Mouse (Mus musculus) urinary bladder, postnatal 36 days (tissue): ENCODE data around the gene 4933407L21Rik.

Experiments
- DNase-seq, 2 experiments: peaks; one replicate each; pipeline ENCODE4 v3.0.0; 2022; ENCODE audit warnings: low spot score in 2 of 2, mixed read lengths in 1 of 2

Gene 4933407L21Rik

GRCm38 (mm10) chr1:85928057-85928687, at the start of gene 4933407L21Rik:
4933407L21Rik (plus strand) TSS chr1:85928483.
- DNase-seq, result no peak

GRCm38 (mm10) chr1:85882003-85882402, 46.3 kb upstream of the 4933407L21Rik start:
- DNase-seq, result no peak

- no peak for DNase-seq
Measured at GRCm38 (mm10) chr1:85887221-85887620, 41.1 kb upstream of the 4933407L21Rik start.

DNA sequence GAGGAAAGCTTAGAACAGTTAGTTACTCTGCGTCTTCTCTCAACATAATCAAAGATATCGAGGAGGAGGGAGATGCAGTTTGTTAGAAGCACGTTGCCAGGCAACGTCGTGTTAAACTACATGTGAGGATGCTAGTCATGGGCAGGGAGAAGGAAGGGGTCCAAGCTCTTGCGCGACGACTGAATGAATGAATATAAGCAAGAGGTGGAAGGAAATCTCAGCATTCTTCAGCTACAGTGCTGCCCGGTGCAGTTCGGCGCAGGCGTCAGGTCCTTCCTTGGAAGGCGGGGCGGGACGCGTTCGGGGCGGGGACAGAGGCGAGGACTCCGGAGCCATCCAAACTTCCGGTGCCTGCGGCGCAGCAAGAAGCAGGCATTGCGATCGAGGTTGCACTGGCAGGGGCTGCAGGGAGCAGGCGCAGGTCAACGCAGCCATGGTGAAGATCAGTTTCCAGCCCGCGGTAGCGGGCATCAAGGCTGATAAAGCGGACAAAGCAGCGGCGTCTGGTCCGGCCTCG, 34.0 kb upstream of the 4933407L21Rik start, which contains the start of gene Itm2c:
TSS of gene Itm2c (plus strand) at position 51 of the 517 bp plus-strand sequence.
- DNase-seq, result peak; percentile 90 to 91

DNA sequence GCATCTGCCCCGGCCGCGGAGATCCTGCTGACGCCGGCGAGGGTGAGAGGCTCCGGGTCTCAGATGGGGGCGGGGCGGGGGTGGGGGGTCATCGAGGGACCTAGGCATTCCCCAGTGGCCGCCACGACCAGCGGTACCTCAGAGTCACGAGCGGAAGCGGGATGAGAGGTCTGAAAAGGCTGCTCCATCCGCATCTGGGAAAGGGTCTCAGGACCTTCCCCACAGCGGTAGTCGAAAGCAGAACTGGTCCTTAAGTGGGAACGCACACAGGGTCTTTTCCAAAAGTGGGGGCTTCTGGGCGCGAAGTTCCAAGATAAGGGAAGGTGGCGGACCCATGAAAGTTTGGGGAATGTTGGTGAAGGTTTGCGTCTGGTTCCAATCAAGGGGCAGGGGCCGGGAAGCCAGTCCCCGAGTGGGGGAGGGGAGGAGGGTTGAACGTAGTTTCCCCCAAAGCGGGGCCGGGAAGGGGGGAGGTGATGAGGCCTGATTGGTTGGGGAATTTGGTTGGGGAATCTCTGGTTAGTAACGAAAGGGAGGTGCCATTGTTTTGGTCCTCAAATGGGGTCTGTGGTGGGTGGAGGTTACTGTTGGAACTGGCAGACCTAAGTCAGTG, 33.4 kb upstream of the 4933407L21Rik start:
- peak; percentile 21 to 31 for DNase-seq

DNA sequence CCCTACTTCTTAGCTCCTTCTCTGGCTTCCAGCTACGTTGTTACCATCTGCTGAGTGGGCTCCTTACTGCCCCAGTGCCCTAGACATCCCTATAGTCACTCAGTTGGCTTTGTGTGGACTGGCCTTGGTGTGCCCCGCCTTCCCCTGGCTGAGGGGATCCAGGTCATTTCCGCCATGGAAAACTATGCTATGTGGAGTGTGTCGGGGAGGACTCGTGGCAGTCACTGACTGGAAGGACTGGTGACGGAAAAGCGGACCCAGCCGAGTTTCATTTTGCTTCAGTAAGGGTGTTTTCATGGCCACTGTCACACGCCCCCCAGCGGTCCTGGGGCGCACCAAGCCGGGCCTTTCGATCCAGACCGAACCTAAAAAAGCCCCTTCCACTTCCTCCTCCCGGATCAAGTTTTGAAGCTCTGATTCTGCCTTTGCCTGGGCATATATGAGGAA, 32.9 kb upstream of the 4933407L21Rik start:
- peak; percentile 42 to 43 for DNase-seq

GRCm38 (mm10) chr1:85896110-85896509, 32.2 kb upstream of the 4933407L21Rik start:
- DNase-seq, result no peak

GRCm38 (mm10) chr1:85896781-85897700, 31.2 kb upstream of the 4933407L21Rik start:
- DNase-seq, result peak; percentile 39 to 41

DNA sequence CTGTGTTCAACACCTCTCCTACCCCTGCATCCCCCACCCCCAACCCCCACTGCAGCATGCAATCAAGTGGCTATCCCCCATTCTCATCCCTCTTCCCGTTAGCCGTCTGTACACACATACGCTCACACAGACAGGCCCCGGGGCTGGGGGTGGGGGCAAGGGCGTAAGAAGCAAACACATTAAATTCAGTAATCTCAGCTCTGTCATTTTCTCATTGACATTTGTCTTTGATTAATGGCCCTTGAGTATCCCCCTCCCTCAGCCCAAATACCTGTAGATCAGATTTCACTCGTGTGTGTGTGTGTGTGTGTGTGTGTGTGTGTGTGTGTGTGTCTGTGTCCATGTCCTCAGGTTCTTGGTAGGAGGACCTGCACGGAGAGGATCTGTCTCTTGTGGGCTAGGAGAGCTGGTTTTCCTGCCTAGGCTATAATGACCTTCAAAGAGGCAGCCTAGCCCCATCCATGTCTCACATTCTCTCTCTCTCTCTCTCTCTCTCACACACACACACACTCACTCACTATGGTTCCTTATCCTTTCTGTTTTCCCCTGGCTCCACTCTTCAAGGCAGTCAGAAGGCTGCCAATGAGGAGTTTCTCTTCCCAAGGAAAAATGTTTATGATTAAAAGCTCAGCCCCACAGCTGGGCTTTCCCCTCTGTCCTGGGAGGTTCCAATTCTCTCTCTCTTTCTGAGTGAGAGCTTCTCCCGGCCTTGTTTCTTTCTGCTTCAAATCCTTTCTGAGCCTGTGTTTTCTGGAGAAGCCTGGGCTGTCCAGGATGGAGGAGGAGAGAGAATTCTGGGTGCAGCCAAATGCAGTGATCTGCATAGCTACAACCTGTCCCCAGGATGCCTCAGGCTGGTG, 30.2 kb upstream of the 4933407L21Rik start:
- no peak for DNase-seq

- no peak for DNase-seq
Measured at GRCm38 (mm10) chr1:85898761-85899387, 29.4 kb upstream of the 4933407L21Rik start.

GRCm38 (mm10) chr1:85899388-85899761, 28.9 kb upstream of the 4933407L21Rik start:
- DNase-seq, result no peak

DNA sequence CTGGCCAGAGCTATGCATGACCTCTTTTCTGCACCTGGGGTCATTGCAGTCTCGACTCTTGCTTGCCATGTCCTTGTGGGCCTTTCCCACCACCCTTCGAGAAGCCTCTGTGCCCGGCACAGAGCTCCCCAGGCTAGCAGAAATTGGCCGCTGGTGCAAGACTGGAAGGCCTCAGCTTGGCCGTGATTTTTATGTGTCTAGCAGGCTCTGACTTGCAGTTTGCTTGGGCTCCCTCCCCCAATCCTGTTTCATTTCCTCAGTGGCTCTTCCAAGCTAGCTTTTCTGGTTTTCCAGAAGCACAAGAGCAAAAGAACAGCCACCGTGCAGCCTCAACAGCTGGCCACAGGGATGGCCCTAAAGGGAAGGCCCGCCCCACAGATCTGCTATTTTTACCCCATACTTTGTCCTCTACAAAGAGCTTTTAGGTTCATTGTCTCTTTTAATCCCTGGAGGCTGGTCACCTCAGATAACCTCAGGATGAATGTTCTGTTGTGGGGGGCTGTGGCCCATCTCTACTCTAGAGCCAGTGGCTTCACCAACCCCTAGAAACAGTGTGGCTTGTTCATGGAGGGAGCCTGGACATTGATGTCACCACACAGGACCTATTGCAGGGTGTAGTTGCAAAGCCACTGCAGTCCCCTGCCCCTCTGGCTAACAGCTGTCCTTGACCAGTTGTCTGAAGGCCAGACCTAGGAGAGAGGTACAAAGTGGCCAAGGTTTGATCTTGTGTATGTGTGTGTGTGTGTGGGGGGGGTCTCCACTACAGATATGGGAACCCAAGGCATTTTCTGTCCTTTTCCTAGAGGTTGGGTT, 27.6 kb upstream of the 4933407L21Rik start:
- peak; percentile 45 to 56 for DNase-seq

- no peak for DNase-seq
Measured at GRCm38 (mm10) chr1:85901516-85902107, 26.7 kb upstream of the 4933407L21Rik start.

DNA sequence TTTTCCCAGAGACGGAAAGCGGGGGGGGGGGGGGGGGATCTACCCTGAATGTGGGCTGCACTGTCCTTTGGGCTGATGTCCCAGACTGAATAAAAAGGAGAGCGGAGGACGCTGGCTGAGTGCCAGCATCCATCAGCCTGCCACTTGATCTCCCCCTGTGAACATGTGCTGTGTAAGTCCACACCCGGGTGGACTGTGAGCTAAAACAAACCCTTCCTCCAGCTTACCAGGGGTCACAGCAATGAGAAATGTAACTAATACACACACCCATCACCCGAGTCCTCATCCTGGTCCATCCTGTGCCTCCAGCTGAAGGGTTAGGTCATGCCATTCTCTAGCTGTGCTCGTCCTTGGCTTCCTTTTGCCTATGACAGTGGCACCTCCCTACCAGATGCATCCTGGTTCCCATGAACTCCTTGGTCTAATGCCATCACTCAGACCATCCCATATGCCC, 26.1 kb upstream of the 4933407L21Rik start:
- DNase-seq, result no peak

DNA sequence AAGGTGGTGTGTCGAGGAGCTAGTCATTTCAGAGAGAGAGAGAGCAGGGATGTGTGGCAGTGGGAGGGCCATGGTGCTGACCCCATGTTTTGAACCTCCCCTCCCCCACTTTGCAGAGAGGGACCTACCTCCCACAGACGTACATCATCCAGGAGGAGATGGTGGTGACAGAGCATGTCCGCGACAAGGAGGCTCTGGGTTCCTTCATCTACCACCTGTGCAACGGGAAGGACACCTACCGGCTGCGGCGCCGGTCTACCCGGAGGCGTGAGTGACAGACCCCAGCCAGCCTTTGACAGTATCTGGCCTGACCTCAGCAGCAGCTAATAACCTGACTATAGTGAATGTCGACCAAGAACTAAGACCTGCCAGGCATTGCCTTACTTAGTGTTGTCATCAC, 21.4 kb upstream of the 4933407L21Rik start:
- no peak for DNase-seq

DNA sequence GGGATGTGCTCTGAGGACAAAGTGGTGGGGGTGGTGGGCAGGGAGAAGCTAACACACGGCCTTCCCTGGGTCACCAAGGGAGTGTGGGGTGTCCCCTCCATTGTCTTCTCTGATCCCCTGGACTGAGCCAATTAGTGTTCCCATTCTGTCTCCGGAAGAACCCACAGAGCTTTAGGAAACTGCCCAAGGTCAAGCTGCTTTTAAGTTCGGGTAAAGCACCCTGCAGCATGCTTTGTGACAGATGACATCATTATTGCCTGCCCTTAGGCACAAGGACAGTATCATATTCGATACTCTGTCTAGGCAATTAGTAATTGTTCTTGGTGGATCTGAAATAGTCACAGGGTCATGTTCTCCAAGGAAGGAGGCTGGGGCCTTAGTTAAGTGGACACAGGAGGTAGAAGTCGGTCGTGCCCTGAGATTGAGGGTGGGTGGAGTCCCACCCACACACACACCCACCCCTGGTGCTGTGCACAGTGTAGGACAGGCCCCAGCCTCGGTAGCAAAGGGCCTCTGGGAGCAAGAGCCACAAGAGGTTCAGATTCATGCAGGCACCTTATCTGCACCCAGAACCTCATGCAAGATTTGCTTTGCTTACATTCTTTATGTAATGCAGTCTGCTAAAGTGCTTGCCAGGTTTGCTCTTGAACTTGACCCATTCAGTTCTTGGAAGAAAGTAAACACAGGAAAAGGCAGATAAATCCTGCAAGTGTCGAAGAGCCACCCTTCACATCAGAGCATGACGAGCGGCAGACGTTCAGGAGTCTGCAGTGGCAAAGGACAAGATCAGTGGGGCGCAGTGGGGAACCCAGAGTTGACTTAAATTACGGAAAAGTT, 19.3 kb upstream of the 4933407L21Rik start:
- DNase-seq, result no peak

- no peak for DNase-seq
Measured at GRCm38 (mm10) chr1:85913078-85913755, 15.1 kb upstream of the 4933407L21Rik start.

- DNase-seq, result no peak
Measured at GRCm38 (mm10) chr1:85915890-85916289, 12.4 kb upstream of the 4933407L21Rik start.
